Mouse (Mus musculus): ENCODE measurements around the gene Chst5.

DNA sequence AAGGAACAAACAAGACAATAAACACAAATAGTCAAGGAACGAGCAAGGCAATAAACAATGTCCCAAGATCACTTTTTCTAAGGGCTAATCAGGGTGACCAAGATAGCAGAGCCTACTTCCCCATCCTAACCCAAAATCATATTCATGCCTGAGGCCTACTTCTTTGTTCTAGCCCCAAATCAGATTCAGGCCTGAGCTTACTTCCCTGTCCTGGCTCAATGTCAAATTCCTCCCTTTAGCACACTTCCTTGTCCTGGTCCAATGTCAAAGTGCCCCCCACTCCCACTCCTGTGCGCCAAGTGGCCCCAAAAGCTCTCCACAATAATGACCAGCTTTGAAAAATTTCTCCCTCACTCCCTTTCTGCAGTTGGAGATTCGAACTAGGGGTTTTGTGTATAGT, 26.9 kb upstream of the Chst5 start:
- TF ChIP-seq CTCF (IDR thresholded peaks at IDR 0.05; ENCODE audit: low read depth, low read length) (no peak), POLR2A (IDR thresholded peaks at IDR 0.05; ENCODE audit: insufficient read depth, low read length) (no peak), EP300 (IDR thresholded peaks at IDR 0.05; ENCODE audit: insufficient read depth, low read depth, low read length) (no peak)
